Mouse (Mus musculus) heart, embryonic 15.5 days (tissue): ENCODE measurements around the gene Gsk3b. TPM values are rescaled to one million over a fixed set of nuclear protein-coding genes. Genes with fewer than 3 reads are reported as not detected.

Source experiments
- ATAC-seq: fragments of 200-750 bp; cut with Nextera tagmentation; replicated peaks from 2 replicates; pipeline ENCODE4 v1.8.0; 2017; ENCODE audit warnings: low read depth, moderate TSS enrichment; ENCODE audit not compliant: insufficient number of reproducible peaks, insufficient read depth, low FRiP score
- H3K27ac ChIP-seq: fragments of 300-500 bp; sonication (generic); 2 replicates; pipeline ENCODE4 v1.5.1; 2015; ENCODE audit warnings: mild to moderate bottlenecking, inconsistent platforms
- H3K27me3 ChIP-seq: fragments of 300-500 bp; sonication (generic); 2 replicates; pipeline ENCODE4 v1.6.1; 2015; ENCODE audit warnings: inconsistent platforms
- H3K36me3 ChIP-seq: fragments of 300-500 bp; sonication (generic); 2 replicates; pipeline ENCODE4 v1.6.1; 2015; ENCODE audit warnings: mild to moderate bottlenecking, inconsistent platforms
- H3K4me1 ChIP-seq: fragments of 300-500 bp; sonication (generic); replicated peaks from 2 replicates; pipeline ENCODE4 v1.6.1; 2015; ENCODE audit warnings: inconsistent platforms
- H3K4me2 ChIP-seq: fragments of 300-500 bp; sonication (generic); 2 replicates; pipeline ENCODE4 v1.6.1; 2015; ENCODE audit warnings: inconsistent platforms, mild to moderate bottlenecking, moderate library complexity
- H3K4me3 ChIP-seq: fragments of 300-500 bp; sonication (generic); 2 replicates; pipeline ENCODE4 v1.5.1; 2015; ENCODE audit warnings: mild to moderate bottlenecking, inconsistent platforms
- H3K9ac ChIP-seq: fragments of 300-500 bp; sonication (generic); 2 replicates; pipeline ENCODE4 v1.6.1; 2015; ENCODE audit warnings: mild to moderate bottlenecking, inconsistent platforms
- H3K9me3 ChIP-seq: fragments of 300-500 bp; sonication (generic); replicated peaks from 2 replicates; pipeline ENCODE4 v1.6.1; 2016; ENCODE audit warnings: inconsistent platforms
- WGBS: fragments of 180-500 bp; shearing (Covaris S2); methylation state at CpG from one replicate; pipeline ENCODE4 v1.1.7; 2015; ENCODE audit warnings: mixed read lengths; 5-methylcytosine and 5-hydroxymethylcytosine counted together
- polyA plus RNA-seq: library from polyadenylated mRNA; unstranded; fragments of >200 nt; fragmentation: Nextera tagmentation; extraction: Ambion mirVana; gene quantifications from 2 replicates; pipeline ENCODE4 v1.2.1, GENCODE M21; 2015

Gene Gsk3b
- polyA plus RNA-seq, 1 experiment from 2014 or later = 38.2 TPM

GRCm38 (mm10) chr16:38088126-38088628 is 624 bp upstream of the Gsk3b start:
- Histone ChIP-seq H3K27me3 (no peaks in the 10 kb centered on the region), H3K4me1 (peaks cover 14% of the 10 kb centered on the region), H3K27ac (peak overlapping the region; percentile 100), H3K4me3 (peak overlapping the region; percentile 96), H3K9ac (peak overlapping the region; percentile 84), H3K9me3 (no peaks in the 10 kb centered on the region), H3K36me3 (no peaks in the 10 kb centered on the region), H3K4me2 (peak overlapping the region; percentile 78)
- ATAC-seq = peak; percentile 11
- under 1% methylated on average over 38 of the region's 40 CpGs for WGBS

- Histone ChIP-seq H3K27ac (peak overlapping the region; percentile 100), H3K36me3 (no peaks in the 10 kb centered on the region), H3K4me1 (peaks cover 24% of the 10 kb centered on the region), H3K4me3 (peak overlapping the region; percentile 96), H3K27me3 (no peaks in the 10 kb centered on the region), H3K4me2 (peak overlapping the region; percentile 78), H3K9me3 (no peaks in the 10 kb centered on the region), H3K9ac (peak overlapping the region; percentile 99)
- ATAC-seq = peak; percentile 5
- WGBS = under 1% methylated on average over 69 of the region's 76 CpGs
Measured at GRCm38 (mm10) chr16:38089447-38090170, 808 bp downstream of the Gsk3b start.

- no peaks in the 10 kb centered on the region for H3K27me3 ChIP-seq
- H3K4me1 ChIP-seq = peaks cover 30% of the 10 kb centered on the region
- H3K9me3 ChIP-seq = no peaks in the 10 kb centered on the region
- peak overlapping the region; percentile 96 for H3K4me3 ChIP-seq
- H3K4me2 ChIP-seq = peak overlapping the region; percentile 78
- peak overlapping the region; percentile 100 for H3K27ac ChIP-seq
- ATAC-seq = no peak
- 0% methylated on average over 17 of the region's 17 CpGs for WGBS
- peak overlapping the region; percentile 99 for H3K9ac ChIP-seq
- no peaks in the 10 kb centered on the region for H3K36me3 ChIP-seq
Measured at GRCm38 (mm10) chr16:38090341-38091005, 1.7 kb downstream of the Gsk3b start.

- peak overlapping the region; percentile 99 for H3K9ac ChIP-seq
- peaks cover 35% of the 10 kb centered on the region for H3K4me1 ChIP-seq
- peak overlapping the region; percentile 78 for H3K4me2 ChIP-seq
- no peaks in the 10 kb centered on the region for H3K9me3 ChIP-seq
- no peaks in the 10 kb centered on the region for H3K27me3 ChIP-seq
- ATAC-seq = no peak
- no peaks in the 10 kb centered on the region for H3K36me3 ChIP-seq
- 0% methylated on average over 5 of the region's 5 CpGs for WGBS
- peak overlapping the region; percentile 96 for H3K4me3 ChIP-seq
- peak overlapping the region; percentile 100; the same call in 1 of the 2 replicates for H3K27ac ChIP-seq
Measured at GRCm38 (mm10) chr16:38091041-38091440, 2.2 kb downstream of the Gsk3b start.

GRCm38 (mm10) chr16:38091706-38092105 is 2.9 kb downstream of the Gsk3b start:
- Histone ChIP-seq H3K27ac (peak overlapping the region; percentile 37; the same call in 1 of the 2 replicates), H3K4me2 (peak overlapping the region; percentile 78), H3K9me3 (no peaks in the 10 kb centered on the region), H3K36me3 (no peaks in the 10 kb centered on the region), H3K4me3 (peak overlapping the region; percentile 96), H3K9ac (peak overlapping the region; percentile 99), H3K4me1 (peaks cover 38% of the 10 kb centered on the region), H3K27me3 (no peaks in the 10 kb centered on the region)
- WGBS = 8% methylated on average over 5 of the region's 5 CpGs
- no peak for ATAC-seq

- Histone ChIP-seq H3K9ac (peak overlapping the region; percentile 50), H3K27me3 (no peaks in the 10 kb centered on the region), H3K4me1 (peaks cover 34% of the 10 kb centered on the region), H3K27ac (peak overlapping the region; percentile 84), H3K4me3 (peak overlapping the region; percentile 51), H3K36me3 (no peaks in the 10 kb centered on the region), H3K9me3 (no peaks in the 10 kb centered on the region), H3K4me2 (peak overlapping the region; percentile 78)
- 4% methylated on average over 4 of the region's 4 CpGs for WGBS
- no peak for ATAC-seq
Measured at GRCm38 (mm10) chr16:38092598-38092997, 3.8 kb downstream of the Gsk3b start.

- Histone ChIP-seq H3K9ac (no peak overlapping the region), H3K27me3 (no peaks in the 10 kb centered on the region), H3K9me3 (no peaks in the 10 kb centered on the region), H3K4me3 (no peak overlapping the region), H3K36me3 (peaks cover 7% of the 10 kb centered on the region), H3K27ac (no peak overlapping the region), H3K4me2 (no peak overlapping the region), H3K4me1 (peaks cover 34% of the 10 kb centered on the region)
- ATAC-seq = no peak
- 62% methylated on average over 5 of the region's 5 CpGs for WGBS
Measured at GRCm38 (mm10) chr16:38095181-38095851, 6.5 kb downstream of the Gsk3b start.

GRCm38 (mm10) chr16:38097521-38097920 is 8.7 kb downstream of the Gsk3b start:
- Histone ChIP-seq H3K9ac (no peak overlapping the region), H3K4me1 (peaks cover 32% of the 10 kb centered on the region), H3K4me2 (no peak overlapping the region), H3K36me3 (peaks cover 11% of the 10 kb centered on the region), H3K27me3 (no peaks in the 10 kb centered on the region), H3K9me3 (no peaks in the 10 kb centered on the region), H3K4me3 (no peak overlapping the region), H3K27ac (no peak overlapping the region)
- no peak for ATAC-seq
- WGBS = 76% methylated on average over 9 of the region's 9 CpGs

- no peak overlapping the region for H3K4me3 ChIP-seq
- no peak overlapping the region for H3K9ac ChIP-seq
- H3K9me3 ChIP-seq = no peaks in the 10 kb centered on the region
- no peak for ATAC-seq
- H3K4me1 ChIP-seq = peaks cover 19% of the 10 kb centered on the region
- no peak overlapping the region for H3K27ac ChIP-seq
- H3K36me3 ChIP-seq = peaks cover 11% of the 10 kb centered on the region
- no peaks in the 10 kb centered on the region for H3K27me3 ChIP-seq
- no peak overlapping the region for H3K4me2 ChIP-seq
Measured at GRCm38 (mm10) chr16:38099325-38099724, 10.5 kb downstream of the Gsk3b start.

- Histone ChIP-seq H3K9ac (no peak overlapping the region), H3K4me3 (no peak overlapping the region), H3K4me2 (no peak overlapping the region), H3K9me3 (no peaks in the 10 kb centered on the region), H3K27ac (no peak overlapping the region), H3K36me3 (peaks cover 11% of the 10 kb centered on the region), H3K4me1 (peaks cover 13% of the 10 kb centered on the region), H3K27me3 (no peaks in the 10 kb centered on the region)
- 59% methylated on average over 2 of the region's 2 CpGs for WGBS
- ATAC-seq = no peak
Measured at GRCm38 (mm10) chr16:38100569-38100968, 11.8 kb downstream of the Gsk3b start.

GRCm38 (mm10) chr16:38105453-38105852 is 16.7 kb downstream of the Gsk3b start:
- H3K4me3 ChIP-seq = no peak overlapping the region
- ATAC-seq = no peak
- no peaks in the 10 kb centered on the region for H3K9me3 ChIP-seq
- WGBS = 68% methylated on average over 2 of the region's 2 CpGs
- H3K36me3 ChIP-seq = peaks cover 3% of the 10 kb centered on the region; the same call in 1 of the 2 replicates
- H3K9ac ChIP-seq = no peak overlapping the region
- H3K4me2 ChIP-seq = no peak overlapping the region
- H3K27ac ChIP-seq = no peak overlapping the region
- peaks cover 24% of the 10 kb centered on the region for H3K4me1 ChIP-seq
- no peaks in the 10 kb centered on the region for H3K27me3 ChIP-seq
